Mouse (Mus musculus) effector memory CD4-positive, alpha-beta T cell, adult 5 months (primary cell): ENCODE results near the gene Cd72. TPM values are rescaled to one million over a fixed set of nuclear protein-coding genes. Genes with fewer than 3 reads are reported as not detected.

Source experiments
- polyA plus RNA-seq: library from polyadenylated mRNA; unstranded; fragments of 100-300 nt; shearing (Covaris generic); gene quantifications from one replicate; pipeline ENCODE4 v1.2.1, GENCODE M21; 2017

The Cd72 gene
- 15.3 TPM for polyA plus RNA-seq

GRCm38 (mm10) chr4:43454041-43454836, at the start of gene Cd72:
Gene Cd72, minus strand, starts transcription at chr4:43454628.

GRCm38 (mm10) chr4:43499407-43500333, 45.2 kb upstream of the Cd72 start, which contains the start of gene Arhgef39:
Gene Arhgef39, minus strand, starts transcription at chr4:43499695.

GRCm38 (mm10) chr4:43492821-43493185, 38.4 kb upstream of the Cd72 start, which contains the start of gene Ccdc107:
Gene Ccdc107, plus strand, starts transcription at chr4:43492900.

GRCm38 (mm10) chr4:43483535-43484091, 29.2 kb upstream of the Cd72 start, which contains the start of gene Sit1:
Gene Sit1, minus strand, starts transcription at chr4:43483734.

GRCm38 (mm10) chr4:43441639-43442038, 12.8 kb downstream of the Cd72 start, which contains the start of gene Tesk1:
Gene Tesk1, plus strand, starts transcription at chr4:43441939.

GRCm38 (mm10) chr4:43428946-43429345, 25.5 kb downstream of the Cd72 start, which contains the start of gene Fam166b:
Gene Fam166b, minus strand, starts transcription at chr4:43429134.

Other genes with a start within 250 kb of the Cd72 start
- gene Atp8b5, start 187.5 kb downstream of the Cd72 start, polyA plus RNA-seq, result not detected
- gene Rusc2, start 72.6 kb downstream of the Cd72 start, polyA plus RNA-seq, result not detected
- not detected for gene Fam166b, start 25.5 kb downstream of the Cd72 start, polyA plus RNA-seq
- 66.2 TPM for gene Tesk1, start 12.7 kb downstream of the Cd72 start, polyA plus RNA-seq
- gene Sit1, start 29.1 kb upstream of the Cd72 start, polyA plus RNA-seq, result 228 TPM
- gene Ccdc107, start 38.3 kb upstream of the Cd72 start, polyA plus RNA-seq, result 64.2 TPM
- 4.8 TPM for gene Arhgef39, start 45.1 kb upstream of the Cd72 start, polyA plus RNA-seq
- gene Car9, start 52.3 kb upstream of the Cd72 start, polyA plus RNA-seq, result 0.67 TPM
- not detected for gene Tpm2, start 69.1 kb upstream of the Cd72 start, polyA plus RNA-seq
- 58.4 TPM for gene Creb3, start 107.7 kb upstream of the Cd72 start, polyA plus RNA-seq
- gene Tln1, start 108.1 kb upstream of the Cd72 start, polyA plus RNA-seq, result 223 TPM
- 7.0 TPM for gene Rgp1, start 124.1 kb upstream of the Cd72 start, polyA plus RNA-seq
- 30.8 TPM for gene Gba2, start 124.2 kb upstream of the Cd72 start, polyA plus RNA-seq
- 2.5 TPM for gene Msmp, start 129.9 kb upstream of the Cd72 start, polyA plus RNA-seq
- gene Npr2, start 177.3 kb upstream of the Cd72 start, polyA plus RNA-seq, result not detected
- gene Spag8, start 199.0 kb upstream of the Cd72 start, polyA plus RNA-seq, result not detected
- gene Hint2, start 201.8 kb upstream of the Cd72 start, polyA plus RNA-seq, result 56.2 TPM
- 1.3 TPM for gene Tmem8b, start 214.3 kb upstream of the Cd72 start, polyA plus RNA-seq
- gene Fam221b, start 214.5 kb upstream of the Cd72 start, polyA plus RNA-seq, result 0.67 TPM
- gene Olfr70, start 246.2 kb upstream of the Cd72 start, polyA plus RNA-seq, result not detected